Mouse (Mus musculus) neutrophil, adult 65 days (primary cell): Measurements from ENCODE around the gene F2rl3. TPM values are rescaled to one million over a fixed set of nuclear protein-coding genes. Genes with fewer than 3 reads are reported as not detected.

ENCODE experiments used
- total RNA-seq: library from RNA; stranded (reverse); gene quantifications from 2 replicates; pipeline ENCODE4 v1.2.4, GENCODE M21; 2023

Gene F2rl3
- total RNA-seq, result 1.1 and 1.4 TPM in 2 replicates

DNA sequence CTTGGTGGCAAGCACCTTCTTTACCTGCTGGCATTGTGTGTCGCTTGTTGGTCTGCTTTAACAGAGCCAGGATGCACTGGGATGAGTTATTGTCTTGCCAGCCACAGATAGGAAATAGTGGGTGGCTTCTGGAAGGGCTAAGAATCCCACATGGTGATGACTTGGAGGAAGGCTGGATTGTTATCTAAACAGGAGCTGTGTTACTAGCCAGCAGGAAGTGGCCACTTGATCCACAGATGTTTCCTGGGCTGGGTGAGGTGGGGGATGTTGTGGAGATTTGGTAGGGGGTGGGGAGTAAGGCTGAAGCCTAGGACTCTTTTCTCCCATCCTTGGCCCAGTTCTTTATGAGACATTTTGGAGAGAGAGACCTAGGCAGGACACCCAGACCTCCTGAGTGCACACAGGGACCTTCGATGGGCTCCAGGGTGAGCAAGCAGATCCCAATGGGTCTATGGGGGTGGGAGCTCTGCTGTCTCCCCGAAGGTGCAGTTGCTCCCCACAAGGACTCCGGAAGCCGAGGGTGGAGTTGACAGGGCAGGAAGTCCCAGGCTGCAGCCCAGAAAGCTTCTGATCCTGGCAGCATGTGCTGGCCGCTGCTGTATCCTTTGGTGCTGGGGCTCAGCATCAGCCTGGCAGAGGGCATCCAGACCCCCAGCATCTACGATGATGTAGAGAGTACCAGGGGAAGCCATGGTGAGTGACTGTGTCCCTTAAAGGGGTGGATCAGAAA, at the start of gene F2rl3:
Gene F2rl3 (plus strand): TSS at position 559 of the 730 bp plus-strand sequence.

GRCm38 (mm10) chr8:72722769-72723650, 38.7 kb upstream of the F2rl3 start, which contains the start of gene Sin3b:
Gene Sin3b, plus strand, starts transcription at chr8:72723285.

Other genes starting within 250 kb of the F2rl3 start
- gene Med26, start 213.6 kb upstream of the F2rl3 start, total RNA-seq, result 13.2 and 16.7 TPM in 2 replicates
- gene Smim7, start 190.8 kb upstream of the F2rl3 start, total RNA-seq, result 117 and 121 TPM in 2 replicates
- gene Tmem38a, start 189.8 kb upstream of the F2rl3 start, total RNA-seq, result 22.8 and 23.8 TPM in 2 replicates
- gene Nwd1, start 115.2 kb upstream of the F2rl3 start, total RNA-seq, result 0.41 and 0.47 TPM in 2 replicates
- gene Sin3b, start 38.6 kb upstream of the F2rl3 start, total RNA-seq, result 157 and 174 TPM in 2 replicates